Mouse (Mus musculus) embryonic fibroblast, embryonic 13.5 days (primary cell): Measurements from ENCODE around the gene Xpr1.

ENCODE experiments used
- CTCF ChIP-seq: IDR thresholded peaks from 2 replicates; pipeline ENCODE4 v1.5.1; 2011; ENCODE audit warnings: mild to moderate bottlenecking, control low read depth, low read length, moderate library complexity, borderline replicate concordance; ENCODE audit not compliant: insufficient read depth
- POLR2A ChIP-seq: IDR thresholded peaks from 2 replicates; pipeline ENCODE4 v1.6.1; 2011; ENCODE audit warnings: low read depth, mild to moderate bottlenecking, control low read depth, low read length, moderate library complexity

GRCm38 (mm10) chr1:155233931-155234607, 183.1 kb downstream of the Xpr1 start:
- no peak for TF ChIP-seq CTCF
- TF ChIP-seq POLR2A, result no peak
